Mouse (Mus musculus): ENCODE results near the gene Sh3pxd2a.

Gene Sh3pxd2a

GRCm38 (mm10) chr19:47339165-47339564, 125.0 kb downstream of the Sh3pxd2a start:
- DNase-seq (ENCODE audit: low read depth, low spot score): peak; percentile 67

DNA sequence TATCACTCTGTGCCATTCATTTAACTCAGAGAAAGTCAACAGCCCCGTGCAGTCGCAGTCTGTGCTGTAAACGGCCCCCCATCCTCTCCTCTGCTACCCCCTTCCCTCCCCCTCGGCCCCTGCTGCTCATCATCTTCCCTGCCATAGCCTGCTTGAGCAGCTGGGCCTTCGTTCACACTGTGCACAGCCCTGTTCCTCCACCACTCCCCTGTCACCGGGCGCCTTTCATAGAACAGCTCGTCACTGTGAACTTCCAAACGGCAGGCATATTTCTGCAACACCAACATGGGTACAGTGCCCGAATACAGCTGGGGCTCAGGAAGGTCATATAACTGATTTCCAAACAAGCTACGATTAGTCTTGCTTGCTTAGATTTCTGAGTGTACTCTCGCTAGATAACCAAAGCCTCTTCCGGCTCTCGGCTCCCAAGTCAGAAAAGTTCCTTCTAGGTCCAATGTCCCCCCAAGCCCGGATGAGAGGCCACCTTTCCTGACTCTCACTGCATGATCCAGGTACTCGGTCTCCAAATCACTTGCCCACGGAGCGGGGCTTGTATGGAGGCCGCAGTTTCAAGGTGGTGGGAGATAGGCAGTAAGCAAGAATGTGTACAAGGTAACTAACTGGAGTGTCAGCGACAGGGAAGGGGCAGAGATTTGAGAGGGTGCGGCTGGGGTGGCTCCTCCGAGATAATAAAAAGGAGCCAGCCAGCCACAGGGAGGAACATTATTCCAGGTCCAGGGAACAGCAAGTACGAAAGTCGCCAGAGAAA, 125.6 kb downstream of the Sh3pxd2a start:
- DNase-seq (ENCODE audit: low read depth, low spot score): no peak

DNA sequence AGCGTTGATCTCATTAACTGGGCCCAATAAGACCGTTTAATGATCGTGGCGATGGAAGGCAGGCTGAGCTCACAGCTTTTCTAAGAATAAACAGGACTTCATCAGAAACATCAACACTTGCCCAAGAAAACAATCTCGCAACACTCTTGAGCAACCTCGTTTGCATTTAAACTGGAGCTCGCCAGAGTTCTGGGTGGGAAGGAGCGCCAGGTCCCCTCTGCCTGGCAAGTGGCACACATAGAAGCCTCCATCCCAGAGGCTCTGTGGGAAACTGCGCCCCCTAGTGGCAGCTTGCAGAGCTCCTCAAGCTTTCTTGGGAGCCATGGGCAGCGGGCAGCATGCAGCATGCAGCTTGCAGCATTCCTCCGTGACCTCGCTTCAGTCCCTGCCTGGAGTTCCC, 126.5 kb downstream of the Sh3pxd2a start:
- DNase-seq (ENCODE audit: low read depth, low spot score): peak; percentile 87

DNA sequence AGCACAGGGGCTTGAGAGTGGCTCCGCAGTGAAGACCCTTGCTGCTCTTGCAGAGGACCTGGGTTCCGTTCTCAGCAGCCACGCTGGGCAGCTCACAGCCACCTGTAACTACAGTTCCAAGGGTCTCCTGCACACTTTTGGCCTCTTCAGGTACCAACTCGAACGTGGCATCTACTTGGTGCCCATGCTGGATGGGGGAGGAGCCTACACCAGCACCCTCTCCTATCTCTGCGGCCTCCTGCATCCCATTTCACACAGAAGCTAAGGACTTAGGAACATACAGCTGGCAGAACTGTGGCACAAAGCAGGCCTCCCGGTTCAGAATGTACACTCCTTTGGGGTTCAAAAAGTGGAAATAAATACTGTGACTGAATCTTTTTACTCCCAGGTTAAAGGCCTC, 127.0 kb downstream of the Sh3pxd2a start:
- no peak for DNase-seq (ENCODE audit: low read depth, low spot score)

- DNase-seq (ENCODE audit: low read depth, low spot score): no peak
These were observed 128.9 kb downstream of the Sh3pxd2a start for GRCm38 (mm10) chr19:47335262-47335661.

- no peak for DNase-seq (ENCODE audit: low read depth, low spot score)
These were observed 129.5 kb downstream of the Sh3pxd2a start for GRCm38 (mm10) chr19:47334713-47335112.

DNA sequence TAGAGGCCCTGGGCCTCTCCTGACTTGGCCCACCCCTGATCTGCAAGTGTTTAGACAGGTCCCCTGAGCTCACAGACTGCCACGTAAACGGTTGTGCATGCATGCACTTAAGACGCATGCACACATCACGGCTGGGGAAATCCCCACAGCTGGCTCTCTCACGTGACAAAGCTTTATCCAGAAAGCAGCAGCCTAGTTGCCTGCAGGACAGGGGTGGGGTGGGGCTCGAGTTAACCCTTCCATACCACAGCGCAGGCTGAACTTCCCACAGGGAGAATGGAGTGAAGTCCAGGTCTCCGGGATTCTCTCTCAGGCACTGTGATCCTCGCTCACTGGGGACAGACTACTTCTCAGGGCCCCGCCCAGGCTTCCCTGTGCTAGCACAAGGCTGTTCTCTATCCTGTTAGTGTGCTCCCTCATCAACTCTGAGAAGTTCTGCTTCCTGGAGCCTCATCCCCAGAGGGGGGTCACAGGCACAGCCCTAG, 133.4 kb downstream of the Sh3pxd2a start:
- DNase-seq (ENCODE audit: low read depth, low spot score): peak; percentile 57

DNA sequence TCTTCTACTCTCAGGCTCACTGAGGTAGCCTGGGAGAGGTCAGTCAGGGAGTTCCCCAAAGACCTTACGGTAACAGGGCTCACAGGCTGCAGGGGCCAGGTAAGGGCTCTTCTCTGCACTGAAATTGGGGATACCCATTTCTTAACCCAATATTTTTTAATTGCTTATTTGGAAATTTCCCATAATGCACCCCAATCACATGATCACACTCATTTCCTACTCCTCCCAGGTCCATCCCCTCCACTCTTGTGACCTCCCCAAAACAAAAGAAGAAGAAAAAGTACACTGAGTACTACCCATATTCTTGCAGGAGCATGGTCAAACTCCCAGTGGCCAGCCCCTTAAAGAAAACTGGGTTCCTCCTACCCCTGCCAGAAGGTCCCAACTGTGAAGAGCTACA, 135.1 kb downstream of the Sh3pxd2a start:
- no peak for DNase-seq (ENCODE audit: low read depth, low spot score)

DNA sequence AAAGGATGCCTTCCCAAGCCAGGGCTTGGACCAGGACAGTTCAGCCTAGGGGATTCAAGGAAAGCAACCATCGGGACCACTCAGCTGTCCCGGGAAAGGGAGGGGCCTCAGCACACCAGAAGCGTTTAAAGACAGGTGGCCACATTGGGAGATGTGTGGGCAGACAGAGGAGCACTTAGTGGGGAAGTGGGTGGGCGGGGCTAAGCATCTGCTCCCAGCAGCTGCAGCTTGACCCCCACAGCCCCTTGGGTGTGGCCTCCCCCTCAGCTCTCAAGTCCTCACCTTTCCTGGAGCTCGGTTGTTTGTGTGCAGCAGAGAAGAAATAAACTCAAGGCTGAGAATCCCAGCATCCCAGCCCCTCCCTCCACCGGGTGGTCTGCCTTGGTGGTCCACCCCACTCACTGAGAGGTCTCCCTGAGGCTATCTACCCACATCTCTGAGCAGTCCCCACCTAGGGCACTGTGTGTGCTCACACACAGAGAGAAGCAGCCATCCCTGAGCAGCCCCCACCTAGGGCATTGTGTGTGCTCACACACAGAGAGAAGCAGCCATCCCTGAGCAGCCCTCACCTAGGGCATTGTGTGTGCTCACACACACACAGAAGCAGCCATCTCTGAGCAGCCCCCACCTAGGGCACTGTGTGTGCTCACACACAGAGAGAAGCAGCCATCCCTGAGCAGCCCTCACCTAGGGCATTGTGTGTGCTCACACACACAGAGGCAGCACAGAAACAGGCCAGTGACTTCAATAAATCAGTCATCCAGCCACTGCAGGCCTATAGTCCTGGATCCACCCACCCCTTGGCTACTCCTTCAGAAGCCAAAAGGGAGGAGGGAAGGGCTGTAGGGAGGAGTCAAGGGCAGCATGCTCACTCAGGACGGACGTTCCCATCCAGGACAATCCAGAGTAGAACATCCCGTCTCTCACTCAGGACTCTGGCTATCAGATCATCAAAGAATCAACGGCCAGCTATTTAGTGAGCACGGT, 136.0 kb downstream of the Sh3pxd2a start:
- no peak for DNase-seq (ENCODE audit: low read depth, low spot score)

GRCm38 (mm10) chr19:47325881-47326280, 138.3 kb downstream of the Sh3pxd2a start:
- no peak for DNase-seq (ENCODE audit: low read depth, low spot score)

DNA sequence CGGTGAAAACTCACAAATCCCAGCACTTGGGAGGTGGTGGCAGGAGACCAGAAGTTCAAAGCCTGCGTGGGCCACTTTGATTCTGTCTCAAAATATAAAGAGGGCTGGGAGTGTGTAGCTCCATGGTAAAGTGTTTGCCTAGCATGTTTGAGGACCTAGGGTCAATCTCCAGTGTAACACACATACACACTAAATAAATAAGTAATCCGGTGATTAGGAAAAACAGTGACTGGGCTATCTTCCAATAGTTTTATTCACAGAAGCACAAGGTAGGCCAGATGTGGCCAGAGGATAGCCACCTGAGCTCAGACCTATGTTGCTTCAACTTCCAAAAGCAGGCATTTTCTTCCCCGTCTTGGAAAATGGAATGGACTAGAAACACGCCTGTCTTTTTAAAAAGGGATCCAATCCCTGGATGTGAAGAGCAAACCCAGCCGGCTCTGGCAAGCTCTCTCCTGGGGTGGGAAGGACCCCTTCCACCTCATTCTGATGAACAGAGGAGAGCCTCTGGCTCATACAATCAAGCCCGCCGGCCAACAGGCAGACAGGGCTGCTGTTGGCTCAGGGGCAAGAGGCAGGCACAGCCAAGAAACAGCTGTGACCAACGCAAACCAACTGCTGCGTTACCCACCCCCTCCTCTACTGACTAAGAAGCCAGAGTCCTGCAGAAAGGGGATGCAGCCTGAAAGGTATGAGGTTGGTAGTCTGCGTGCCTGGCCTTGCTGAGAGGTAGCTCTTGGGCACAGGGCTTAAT, 140.9 kb downstream of the Sh3pxd2a start:
- no peak for DNase-seq (ENCODE audit: low read depth, low spot score)

DNA sequence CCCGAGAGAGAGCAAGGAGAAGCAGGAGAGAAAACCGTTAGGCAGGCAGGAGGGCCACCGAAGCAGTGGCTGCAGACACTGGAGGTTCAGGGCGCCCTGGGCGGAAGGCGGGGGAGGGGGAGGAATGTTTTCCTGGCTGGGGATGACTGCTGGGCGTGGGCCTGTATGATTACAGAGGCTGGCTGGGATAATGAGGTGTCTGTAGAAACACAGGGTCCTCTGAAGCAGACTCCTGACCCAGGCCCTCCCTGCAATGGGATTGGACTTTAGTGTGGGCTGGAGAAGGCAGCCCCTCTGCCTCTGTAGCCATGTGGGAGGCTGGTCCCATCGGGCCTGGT, 143.9 kb downstream of the Sh3pxd2a start:
- DNase-seq (ENCODE audit: low read depth, low spot score): no peak

DNA sequence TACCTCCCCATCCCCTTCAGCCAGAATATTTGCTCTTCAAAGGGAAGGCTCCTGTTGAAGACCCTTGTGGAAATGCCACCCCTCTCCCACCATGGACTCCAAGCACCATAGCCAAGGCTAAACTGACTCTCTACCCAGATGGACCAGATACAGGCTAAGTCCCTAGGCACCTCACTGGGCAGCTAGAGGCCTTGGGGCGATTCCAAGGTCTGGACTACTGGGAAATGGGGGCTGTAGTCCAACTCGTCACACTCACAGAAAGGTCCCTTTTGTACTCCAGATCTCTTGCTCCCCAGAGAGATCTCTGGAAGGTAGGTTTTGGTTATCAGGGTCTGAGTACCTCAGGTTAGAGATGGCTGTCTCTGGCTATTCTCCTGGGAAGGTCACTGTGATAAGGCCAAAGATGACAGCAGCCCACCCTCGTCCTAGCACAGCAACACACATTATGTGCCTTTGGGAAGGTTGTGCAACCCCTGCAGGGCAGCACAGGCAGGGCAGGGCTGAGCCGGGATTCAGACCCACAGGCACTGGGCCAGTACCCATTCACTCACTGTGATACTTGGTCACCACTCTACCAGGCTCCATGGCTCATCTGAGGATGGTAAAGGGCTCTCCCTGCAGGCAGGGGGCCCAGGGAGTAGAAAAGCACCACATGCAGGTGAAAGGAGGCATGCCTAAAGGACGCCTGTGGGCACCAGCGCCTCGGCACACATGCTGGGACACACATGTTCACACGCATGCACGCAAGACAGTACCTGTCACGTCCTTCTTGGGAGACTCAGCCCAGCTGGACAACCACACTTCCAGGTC, 144.5 kb downstream of the Sh3pxd2a start:
- DNase-seq (ENCODE audit: low read depth, low spot score): no peak

DNA sequence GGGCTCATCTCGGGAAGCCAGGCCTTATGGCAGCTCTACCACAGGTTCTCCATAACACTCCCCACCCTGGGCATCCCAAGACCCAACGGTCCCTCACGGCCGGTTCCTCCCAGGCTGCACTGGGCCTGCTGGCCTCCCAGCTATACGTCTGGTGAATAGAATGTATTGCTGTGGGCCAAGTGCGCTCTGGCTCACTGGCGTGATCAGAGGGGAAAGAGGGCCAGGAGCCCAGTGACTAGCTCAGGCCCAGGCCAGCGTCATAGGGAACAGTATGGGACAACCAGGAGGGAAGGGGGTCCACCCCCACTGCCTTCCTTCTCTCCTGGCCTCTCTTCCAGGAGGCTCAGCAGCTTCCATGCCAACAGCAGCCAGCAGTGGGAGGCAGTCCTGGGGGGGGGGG, 145.1 kb downstream of the Sh3pxd2a start:
- DNase-seq (ENCODE audit: low read depth, low spot score): no peak

- DNase-seq (ENCODE audit: low read depth, low spot score): no peak
These were observed 146.9 kb downstream of the Sh3pxd2a start for GRCm38 (mm10) chr19:47317063-47317938.

DNA sequence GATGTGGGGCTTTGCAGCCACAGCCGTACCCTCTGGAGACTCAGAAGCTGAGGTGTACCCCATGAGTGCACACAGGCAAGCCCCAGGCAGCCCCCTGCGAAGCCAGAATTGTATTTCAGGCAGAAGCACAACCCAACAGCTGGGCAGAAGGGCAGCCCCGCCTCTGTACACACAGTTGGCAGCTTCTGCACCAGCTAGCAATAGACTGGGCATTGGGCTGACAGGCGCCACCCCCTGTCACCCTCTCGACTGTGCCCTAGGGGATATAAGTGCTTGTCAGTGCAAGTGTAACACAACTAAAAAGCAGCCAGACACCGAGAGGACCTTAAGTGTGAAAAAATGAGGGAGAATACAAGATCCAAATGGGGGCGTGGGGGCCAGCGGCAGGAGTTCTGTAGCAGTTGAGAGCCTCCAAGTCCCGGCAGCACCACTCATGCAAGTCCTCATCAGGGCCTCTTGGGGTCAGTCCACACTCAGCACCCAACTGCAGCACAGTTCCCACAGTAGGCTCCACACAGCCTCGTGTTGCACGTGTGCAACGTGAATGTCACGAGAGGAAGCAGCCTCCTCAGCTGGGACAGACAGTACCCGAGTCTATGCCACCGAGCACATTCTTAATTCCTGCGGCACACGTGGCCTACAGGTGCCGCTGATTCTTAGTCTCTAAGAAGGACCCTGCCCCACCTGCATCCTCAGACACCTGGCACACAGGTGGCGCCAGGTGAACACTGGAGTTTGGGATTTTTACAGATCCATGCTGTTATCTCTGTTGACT, 147.7 kb downstream of the Sh3pxd2a start:
- DNase-seq (ENCODE audit: low read depth, low spot score): no peak

DNA sequence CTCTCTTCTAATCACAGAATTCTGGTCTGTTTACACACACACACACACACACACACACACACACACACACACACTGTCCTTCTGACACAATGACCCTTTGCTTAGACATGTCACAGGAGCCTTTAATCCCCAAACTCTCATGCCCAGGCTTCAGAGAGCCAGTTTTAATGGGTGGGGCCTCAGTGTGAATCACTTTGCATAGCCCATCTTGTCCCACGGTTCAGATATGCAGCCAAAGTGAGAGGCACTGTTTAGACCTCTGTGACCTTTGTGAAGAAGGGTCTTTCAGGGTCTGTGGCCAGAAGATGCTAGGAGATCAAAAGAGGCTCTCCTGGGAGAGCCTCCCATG, 148.3 kb downstream of the Sh3pxd2a start:
- DNase-seq (ENCODE audit: low read depth, low spot score): no peak

- no peak for DNase-seq (ENCODE audit: low read depth, low spot score)
These were observed 148.9 kb downstream of the Sh3pxd2a start for GRCm38 (mm10) chr19:47315091-47315916.
